Mouse (Mus musculus) kidney, embryonic 14.5 days (tissue): ENCODE measurements at regions not wholly inside any gene's neighbourhood (a gene's known extent, or its start where the extent isn't known, plus 50 kb on each side); places are given as distances from the start of the nearest gene placed in this dataset.

ENCODE experiments used
- ATAC-seq: fragments of 200-750 bp; cut with Nextera tagmentation; 2 replicates; pipeline ENCODE4 v1.8.0; 2017; ENCODE audit warnings: moderate number of reproducible peaks, mild to moderate bottlenecking, moderate TSS enrichment, moderate library complexity; ENCODE audit not compliant: low FRiP score, low TSS enrichment
- H3K27ac ChIP-seq: fragments of 300-500 bp; sonication (generic); 2 replicates; pipeline ENCODE4 v1.5.1; 2014; ENCODE audit warnings: low read depth, mild to moderate bottlenecking, low read length, moderate library complexity, mixed read lengths
- H3K27me3 ChIP-seq: fragments of 300-500 bp; sonication (generic); 2 replicates; pipeline ENCODE4 v1.6.1; 2014; ENCODE audit warnings: mild to moderate bottlenecking, low read length; ENCODE audit not compliant: control insufficient read depth, insufficient read depth
- H3K36me3 ChIP-seq: fragments of 300-500 bp; sonication (generic); 2 replicates; pipeline ENCODE4 v1.6.1; 2014; ENCODE audit warnings: low read length, mixed read lengths; ENCODE audit not compliant: control insufficient read depth, insufficient read depth
- H3K4me1 ChIP-seq: fragments of 300-500 bp; sonication (generic); 2 replicates; pipeline ENCODE4 v1.6.1; 2014; ENCODE audit warnings: low read length, mixed read lengths; ENCODE audit not compliant: control insufficient read depth, insufficient read depth
- H3K4me2 ChIP-seq: fragments of 300-500 bp; sonication (generic); replicated peaks from 2 replicates; pipeline ENCODE4 v1.6.1; 2014; ENCODE audit warnings: low read depth, mild to moderate bottlenecking, low read length
- H3K4me3 ChIP-seq: fragments of 300-500 bp; sonication (generic); 2 replicates; pipeline ENCODE4 v1.5.1; 2014; ENCODE audit warnings: mild to moderate bottlenecking, low read length
- H3K9ac ChIP-seq: fragments of 300-500 bp; sonication (generic); 2 replicates; pipeline ENCODE4 v1.6.1; 2014; ENCODE audit warnings: low read depth, mild to moderate bottlenecking, low read length, moderate library complexity
- H3K9me3 ChIP-seq: fragments of 300-500 bp; sonication (generic); 2 replicates; pipeline ENCODE4 v1.6.1; 2016; ENCODE audit warnings: low read length; ENCODE audit not compliant: control insufficient read depth
- WGBS: fragments of 180-500 bp; shearing (Covaris S2); extraction: QIAGEN DNeasy Blood & Tissue Kit; methylation state at CpG from one replicate; pipeline ENCODE4 v1.1.7; 2014; 5-methylcytosine and 5-hydroxymethylcytosine counted together

DNA sequence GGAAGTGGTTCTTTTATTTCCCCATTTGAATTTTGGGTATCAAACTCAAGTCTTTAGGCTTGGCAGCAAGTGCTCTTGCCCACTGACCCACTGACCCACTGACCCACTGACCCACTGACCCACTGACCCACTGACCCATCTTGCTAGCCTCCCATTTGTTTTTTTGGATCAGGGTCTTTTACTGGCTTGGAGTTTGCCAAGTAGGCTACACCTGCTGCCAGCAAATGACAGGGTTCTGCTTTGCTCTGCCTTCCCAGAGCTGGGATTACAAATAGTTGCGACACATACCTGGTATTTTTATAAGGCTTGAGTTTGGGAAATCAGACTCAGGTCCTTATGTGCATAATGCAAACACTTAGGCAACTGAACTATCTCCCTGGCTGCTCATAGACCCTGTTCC lies 226.7 kb upstream of the Il12b start:
- no peak for ATAC-seq
- Histone ChIP-seq H3K4me1 (no peaks in the 10 kb centered on the region), H3K9ac (no peak overlapping the region), H3K27ac (no peak overlapping the region), H3K9me3 (no peaks in the 10 kb centered on the region), H3K4me2 (no peak overlapping the region), H3K36me3 (no peaks in the 10 kb centered on the region), H3K27me3 (no peaks in the 10 kb centered on the region), H3K4me3 (no peak overlapping the region)
- 86% methylated on average over 1 of the region's 1 CpGs for WGBS

DNA sequence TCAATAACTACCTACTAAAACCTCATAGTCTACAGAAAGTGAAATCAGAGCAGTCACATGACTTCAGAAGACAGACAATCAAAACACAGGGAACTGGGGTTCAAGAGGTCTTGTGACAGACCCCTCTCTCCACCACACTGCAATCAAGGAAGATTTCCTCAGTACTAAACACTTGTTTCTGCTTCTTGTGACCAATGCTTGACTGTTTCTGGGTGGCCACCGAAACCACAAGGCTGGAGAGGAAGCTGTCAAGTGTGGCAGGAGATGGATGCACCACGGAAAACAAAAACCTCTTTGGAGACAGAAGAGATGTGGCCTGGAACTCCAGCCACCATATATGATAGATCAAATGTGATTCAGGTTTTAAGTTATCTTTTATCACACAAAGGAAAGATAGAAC lies 225.3 kb upstream of the Il12b start:
- no peaks in the 10 kb centered on the region for H3K36me3 ChIP-seq
- no peak overlapping the region for H3K27ac ChIP-seq
- no peaks in the 10 kb centered on the region for H3K9me3 ChIP-seq
- no peak overlapping the region for H3K4me3 ChIP-seq
- WGBS: 80% methylated on average over 2 of the region's 2 CpGs
- no peak overlapping the region for H3K9ac ChIP-seq
- no peak for ATAC-seq
- H3K4me1 ChIP-seq: no peaks in the 10 kb centered on the region
- H3K27me3 ChIP-seq: no peaks in the 10 kb centered on the region
- no peak overlapping the region for H3K4me2 ChIP-seq

DNA sequence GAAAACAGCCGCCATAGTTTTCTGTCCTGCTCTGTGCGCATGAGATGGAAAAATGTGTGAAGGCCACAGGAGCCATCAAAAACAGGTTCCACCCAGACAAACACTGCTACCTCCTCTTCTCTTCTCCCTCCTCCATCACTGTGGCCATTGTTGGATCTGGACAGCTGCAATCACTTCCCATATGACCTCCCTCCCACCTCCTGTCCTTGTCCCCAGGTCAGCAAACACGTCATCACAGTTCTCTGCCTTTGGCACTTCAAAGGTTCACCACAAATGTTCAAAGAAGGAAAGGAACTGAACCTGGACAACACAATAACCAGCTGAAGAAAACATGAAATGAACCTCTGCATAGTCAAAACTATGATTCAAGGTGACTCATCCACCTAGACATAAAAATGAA lies 220.2 kb upstream of the Il12b start:
- no peaks in the 10 kb centered on the region for H3K27me3 ChIP-seq
- no peaks in the 10 kb centered on the region for H3K9me3 ChIP-seq
- no peaks in the 10 kb centered on the region for H3K4me1 ChIP-seq
- no peak overlapping the region for H3K27ac ChIP-seq
- no peak overlapping the region for H3K9ac ChIP-seq
- 81% methylated on average over 3 of the region's 3 CpGs for WGBS
- H3K4me2 ChIP-seq: no peak overlapping the region
- H3K36me3 ChIP-seq: no peaks in the 10 kb centered on the region
- no peak for ATAC-seq
- H3K4me3 ChIP-seq: no peak overlapping the region

DNA sequence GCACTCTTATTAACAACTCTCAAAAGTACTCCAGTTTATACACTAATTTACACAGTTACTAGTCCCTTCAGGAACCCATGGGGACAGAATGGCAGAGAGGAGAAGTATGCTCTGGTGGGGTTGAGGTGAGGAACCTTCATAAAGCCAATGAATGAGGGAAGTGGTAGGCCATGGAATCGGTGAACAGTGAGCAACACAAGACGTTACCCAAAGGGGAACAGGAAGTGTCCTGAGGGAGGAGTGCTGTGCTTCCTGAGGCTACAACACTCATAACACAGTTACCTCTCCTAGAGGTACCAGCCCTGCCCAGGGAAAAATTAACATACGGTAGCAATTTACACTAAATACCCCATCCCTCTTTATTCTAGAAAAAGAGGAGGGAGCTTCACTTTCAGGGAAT lies 216.0 kb upstream of the Il12b start:
- no peak overlapping the region for H3K9ac ChIP-seq

DNA sequence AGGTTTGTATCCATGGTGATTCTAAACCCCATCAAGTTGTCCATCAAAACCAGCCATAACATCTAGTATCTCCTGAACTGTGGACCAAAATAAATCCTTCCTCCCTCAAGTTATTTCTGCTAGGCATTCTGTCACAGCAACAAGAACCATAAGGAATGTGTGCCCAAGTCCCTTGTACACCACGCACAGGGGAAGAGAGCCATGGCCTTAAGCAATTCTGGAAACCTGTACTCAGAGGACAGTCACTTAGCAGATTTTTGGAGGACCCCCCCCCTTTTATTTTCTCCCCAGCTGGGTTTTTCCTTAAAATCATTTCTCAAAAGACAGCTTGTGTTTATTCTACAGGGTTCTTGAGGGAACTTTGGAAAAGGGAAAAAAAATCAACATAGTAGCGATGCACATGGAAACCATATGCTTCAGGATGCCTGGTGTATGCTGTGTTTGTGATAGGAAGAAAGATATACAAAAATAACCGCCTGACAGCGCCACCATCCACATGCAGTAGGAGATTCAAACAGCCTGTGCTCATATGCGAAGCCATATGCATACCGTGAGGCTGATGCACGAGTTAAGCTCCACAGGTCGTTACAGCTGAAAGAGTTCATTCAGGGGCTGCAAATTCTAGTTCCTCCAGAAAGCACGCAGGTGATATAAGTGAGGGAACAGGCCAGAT lies 214.5 kb upstream of the Il12b start:
- no peak overlapping the region for H3K4me2 ChIP-seq
- no peaks in the 10 kb centered on the region for H3K4me1 ChIP-seq
- no peak for ATAC-seq
- H3K9me3 ChIP-seq: no peaks in the 10 kb centered on the region
- H3K4me3 ChIP-seq: no peak overlapping the region
- H3K27ac ChIP-seq: no peak overlapping the region
- H3K36me3 ChIP-seq: no peaks in the 10 kb centered on the region
- H3K27me3 ChIP-seq: no peaks in the 10 kb centered on the region
- no peak overlapping the region for H3K9ac ChIP-seq
- WGBS: 80% methylated on average over 9 of the region's 9 CpGs

More for the DNA sequence above, 216.0 kb upstream of the Il12b start:
- H3K4me1 ChIP-seq: no peaks in the 10 kb centered on the region
- no peak overlapping the region for H3K27ac ChIP-seq
- H3K4me2 ChIP-seq: no peak overlapping the region
- WGBS: 78% methylated on average over 3 of the region's 3 CpGs
- H3K9me3 ChIP-seq: no peaks in the 10 kb centered on the region
- no peaks in the 10 kb centered on the region for H3K27me3 ChIP-seq
- H3K36me3 ChIP-seq: no peaks in the 10 kb centered on the region
- no peak overlapping the region for H3K4me3 ChIP-seq
- ATAC-seq: no peak

DNA sequence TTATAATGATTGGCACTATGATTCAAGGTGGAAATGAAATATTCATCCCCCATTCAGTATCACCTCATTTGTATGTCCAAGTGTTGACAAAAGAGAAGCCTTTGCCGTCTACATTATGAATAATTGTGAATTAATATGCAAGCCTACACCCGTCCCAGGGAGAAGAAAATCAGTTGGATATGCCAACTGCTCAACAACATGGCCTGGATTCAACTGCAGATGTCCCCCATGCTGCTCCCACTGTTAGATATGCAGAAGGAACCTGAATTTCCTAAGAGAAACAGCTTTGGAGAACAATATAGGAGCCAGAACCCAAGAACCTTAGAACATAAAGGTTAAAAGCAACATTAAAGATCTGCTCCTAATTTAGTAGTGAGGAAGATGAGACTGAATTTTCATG lies 211.7 kb upstream of the Il12b start:
- no peaks in the 10 kb centered on the region for H3K27me3 ChIP-seq
- no peaks in the 10 kb centered on the region for H3K4me1 ChIP-seq
- no peak for ATAC-seq
- H3K9me3 ChIP-seq: no peaks in the 10 kb centered on the region
- H3K36me3 ChIP-seq: no peaks in the 10 kb centered on the region
- WGBS: 81% methylated on average over 2 of the region's 2 CpGs
- H3K4me3 ChIP-seq: no peak overlapping the region
- H3K27ac ChIP-seq: no peak overlapping the region
- H3K4me2 ChIP-seq: no peak overlapping the region
- H3K9ac ChIP-seq: no peak overlapping the region

DNA sequence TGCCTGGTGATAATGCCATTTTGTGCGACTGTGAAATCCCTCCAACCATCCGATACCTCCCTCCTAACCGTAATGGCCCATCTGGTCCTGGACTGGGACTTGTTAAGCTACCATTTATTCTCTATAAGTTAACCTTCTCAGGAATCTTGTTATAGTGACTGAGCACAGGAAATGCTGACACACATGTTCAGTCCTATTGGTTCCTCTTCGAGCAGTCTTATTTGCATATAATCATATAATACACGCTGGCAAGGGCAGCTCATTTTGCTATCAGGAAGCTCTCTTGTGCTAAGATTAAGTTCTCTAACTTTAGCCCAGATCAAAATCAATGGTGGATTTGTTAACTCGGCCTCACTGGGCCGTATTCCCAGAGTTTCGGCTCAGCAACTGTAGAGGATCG lies 206.1 kb upstream of the Il12b start:
- Histone ChIP-seq H3K27me3 (no peaks in the 10 kb centered on the region), H3K4me2 (no peak overlapping the region), H3K9me3 (no peaks in the 10 kb centered on the region), H3K36me3 (no peaks in the 10 kb centered on the region), H3K9ac (no peak overlapping the region), H3K27ac (no peak overlapping the region), H3K4me3 (no peak overlapping the region), H3K4me1 (no peaks in the 10 kb centered on the region)
- 84% methylated on average over 9 of the region's 9 CpGs for WGBS
- no peak for ATAC-seq

DNA sequence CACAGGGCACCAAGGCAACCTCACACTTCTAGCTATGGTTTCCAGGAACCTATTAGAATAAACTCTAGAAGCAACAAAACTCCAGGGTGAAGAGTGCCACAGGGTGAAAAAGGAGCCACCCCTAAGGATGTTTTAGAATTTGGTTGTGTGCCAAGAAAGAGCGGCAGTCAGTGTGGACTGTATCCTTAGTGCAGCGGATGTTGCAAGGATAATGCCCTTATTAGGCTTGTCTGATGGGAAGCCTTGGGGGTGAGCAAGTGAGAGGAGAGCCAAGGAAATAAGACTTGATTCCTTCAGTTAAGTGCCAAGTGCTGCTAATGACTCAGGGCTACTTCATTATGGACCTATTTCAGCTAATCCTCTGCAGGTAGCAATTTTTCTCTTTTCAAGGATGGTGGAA lies 197.1 kb upstream of the Il12b start:
- H3K9me3 ChIP-seq: no peaks in the 10 kb centered on the region
- no peak overlapping the region for H3K4me3 ChIP-seq
- no peaks in the 10 kb centered on the region for H3K27me3 ChIP-seq
- no peak overlapping the region for H3K27ac ChIP-seq
- WGBS: 88% methylated on average over 2 of the region's 2 CpGs
- no peaks in the 10 kb centered on the region for H3K4me1 ChIP-seq
- no peak overlapping the region for H3K9ac ChIP-seq
- ATAC-seq: no peak
- no peak overlapping the region for H3K4me2 ChIP-seq
- H3K36me3 ChIP-seq: no peaks in the 10 kb centered on the region

DNA sequence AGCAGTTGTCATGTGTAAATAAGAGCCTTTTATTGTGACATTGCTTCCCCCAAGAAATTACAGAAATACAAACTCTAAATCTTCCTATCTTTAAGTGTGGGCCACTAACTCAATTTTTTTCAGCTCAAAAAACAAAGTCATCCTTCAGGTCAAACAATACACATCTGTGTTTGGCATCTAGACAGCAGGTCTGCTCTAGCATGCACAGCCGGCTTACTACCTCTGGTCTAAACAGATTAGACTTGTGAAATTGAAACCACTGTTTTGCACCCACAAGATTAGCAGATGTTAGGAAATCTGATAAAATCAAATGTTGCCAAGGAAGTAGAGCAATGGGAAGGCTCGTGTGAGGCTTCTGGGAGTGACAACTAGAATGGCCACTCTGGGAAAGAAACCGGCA lies 195.5 kb upstream of the Il12b start:
- WGBS: 64% methylated on average over 3 of the region's 3 CpGs
- Histone ChIP-seq H3K27me3 (no peaks in the 10 kb centered on the region), H3K4me1 (no peaks in the 10 kb centered on the region), H3K27ac (no peak overlapping the region), H3K36me3 (no peaks in the 10 kb centered on the region), H3K9ac (no peak overlapping the region), H3K4me2 (no peak overlapping the region), H3K4me3 (no peak overlapping the region), H3K9me3 (no peaks in the 10 kb centered on the region)
- ATAC-seq: no peak
